Mouse (Mus musculus) ovary, adult 18-20 months (tissue): Measurements from ENCODE around the gene Rfpl4b.
"Not testable (repeated sequence)": the region's sequence is repeated elsewhere in the genome, so short reads cannot be mapped to it uniquely, and the experiment has no call there.

Experiments used
- DNase-seq: peaks from one replicate; pipeline ENCODE4 v3.0.0; 2022; ENCODE audit warnings: low spot score, mixed read lengths

Gene Rfpl4b

GRCm38 (mm10) chr10:38821679-38822078 lies at the start of gene Rfpl4b:
Rfpl4b (minus strand) TSS chr10:38821779.
- DNase-seq = no peak

- no peak for DNase-seq
Observed at GRCm38 (mm10) chr10:38855186-38855585, 33.6 kb upstream of the Rfpl4b start.

GRCm38 (mm10) chr10:38850006-38850405 lies 28.4 kb upstream of the Rfpl4b start:
- not testable (repeated sequence) for DNase-seq

- DNase-seq = peak; percentile 10
Observed at GRCm38 (mm10) chr10:38848884-38849499, 27.4 kb upstream of the Rfpl4b start.

- DNase-seq = no peak
Observed at GRCm38 (mm10) chr10:38848231-38848630, 26.7 kb upstream of the Rfpl4b start.

- no peak for DNase-seq
Observed at GRCm38 (mm10) chr10:38823741-38824140, 2.2 kb upstream of the Rfpl4b start.

GRCm38 (mm10) chr10:38806056-38806455 lies 15.5 kb downstream of the Rfpl4b start:
- DNase-seq = no peak

- no peak for DNase-seq
Observed at GRCm38 (mm10) chr10:38804047-38804446, 17.5 kb downstream of the Rfpl4b start.

- DNase-seq = no peak
Observed at GRCm38 (mm10) chr10:38803304-38803703, 18.3 kb downstream of the Rfpl4b start.

- DNase-seq = no peak
Observed at GRCm38 (mm10) chr10:38788612-38789011, 33.0 kb downstream of the Rfpl4b start.
